Mouse (Mus musculus) liver, embryonic 15.5 days (tissue): ENCODE measurements around the gene Plin4. TPM values are rescaled to one million over a fixed set of nuclear protein-coding genes. Genes with fewer than 3 reads are reported as not detected.

Source experiments
- ATAC-seq: fragments of 200-750 bp; cut with Nextera tagmentation; 2 replicates; pipeline ENCODE4 v1.8.0; 2017; ENCODE audit warnings: moderate number of reproducible peaks, mild to moderate bottlenecking, moderate library complexity; ENCODE audit not compliant: insufficient read depth
- H3K27ac ChIP-seq: fragments of 300-500 bp; sonication (generic); replicated peaks from 2 replicates; pipeline ENCODE4 v1.5.1; 2015; ENCODE audit warnings: mild to moderate bottlenecking, inconsistent platforms
- H3K27me3 ChIP-seq: fragments of 300-500 bp; sonication (generic); 2 replicates; pipeline ENCODE4 v1.6.1; 2015; ENCODE audit warnings: mild to moderate bottlenecking, inconsistent platforms
- H3K36me3 ChIP-seq: fragments of 300-500 bp; sonication (generic); replicated peaks from 2 replicates; pipeline ENCODE4 v1.6.1; 2015; ENCODE audit warnings: moderate library complexity, mild to moderate bottlenecking, inconsistent platforms
- H3K4me1 ChIP-seq: fragments of 300-500 bp; sonication (generic); replicated peaks from 2 replicates; pipeline ENCODE4 v1.6.1; 2015; ENCODE audit warnings: inconsistent platforms
- H3K4me2 ChIP-seq: fragments of 300-500 bp; sonication (generic); 2 replicates; pipeline ENCODE4 v1.6.1; 2015; ENCODE audit warnings: moderate library complexity, mild to moderate bottlenecking, inconsistent platforms
- H3K4me3 ChIP-seq: fragments of 300-500 bp; sonication (generic); replicated peaks from 2 replicates; pipeline ENCODE4 v1.5.1; 2015; ENCODE audit warnings: mild to moderate bottlenecking, inconsistent platforms
- H3K9ac ChIP-seq: fragments of 300-500 bp; sonication (generic); 2 replicates; pipeline ENCODE4 v1.6.1; 2015; ENCODE audit warnings: moderate library complexity, mild to moderate bottlenecking, inconsistent platforms
- H3K9me3 ChIP-seq: fragments of 300-500 bp; sonication (generic); replicated peaks from 2 replicates; pipeline ENCODE4 v1.6.1; 2016; ENCODE audit warnings: inconsistent platforms
- WGBS: fragments of 180-500 bp; shearing (Covaris S2); methylation state at CpG from one replicate; pipeline ENCODE4 v1.1.7; 2015; ENCODE audit warnings: mixed read lengths; ENCODE audit not compliant: insufficient replicate concordance; 5-methylcytosine and 5-hydroxymethylcytosine counted together
- polyA plus RNA-seq: library from polyadenylated mRNA; unstranded; fragments of >200 nt; fragmentation: Nextera tagmentation; extraction: Ambion mirVana; gene quantifications from 2 replicates; pipeline ENCODE4 v1.2.1, GENCODE M21; 2015

Gene Plin4
- polyA plus RNA-seq = 0.02 and 0.06 TPM in 2 replicates

DNA sequence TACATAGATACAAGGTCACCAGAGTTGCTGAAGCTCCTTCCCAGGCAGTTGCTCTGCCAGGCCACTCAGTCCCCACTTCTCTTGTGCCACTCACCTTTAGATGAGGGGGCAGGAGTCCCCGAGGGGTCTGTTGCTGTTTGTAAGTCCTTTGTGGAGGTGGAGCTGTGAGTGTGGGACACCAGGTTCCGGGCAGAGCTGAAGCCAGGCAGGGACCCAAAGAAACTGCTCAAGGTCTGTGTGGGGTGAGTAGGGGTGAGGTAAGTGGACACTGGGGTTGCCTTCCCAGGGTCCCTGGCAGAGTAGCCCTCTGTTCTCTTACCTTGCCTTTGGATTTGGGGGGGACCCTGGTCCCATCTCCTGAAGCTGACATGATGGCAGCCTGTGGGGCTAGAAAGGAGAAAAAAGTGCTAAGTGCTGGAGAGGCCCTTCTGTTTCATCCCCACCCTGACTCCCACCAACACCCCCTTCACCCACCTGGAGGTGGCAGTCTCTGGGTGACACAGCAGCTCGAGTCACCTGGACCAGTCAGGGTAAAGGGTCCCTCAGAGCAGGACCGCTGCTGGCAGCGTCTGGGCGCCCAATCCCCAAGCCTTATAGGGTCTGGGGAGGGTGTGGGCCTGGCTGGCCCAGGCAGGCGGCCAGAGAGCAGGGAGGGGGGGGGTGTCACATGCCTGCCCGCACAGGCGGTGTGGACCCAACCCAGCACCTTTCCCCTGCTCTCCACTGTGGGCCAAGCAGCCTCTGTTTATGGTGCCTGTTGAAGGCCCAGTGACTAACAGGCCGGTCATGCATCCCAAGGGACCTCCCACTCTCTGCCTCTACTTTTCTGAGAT lies at the start of gene Plin4:
Plin4 (minus strand) TSS at position 585 of the 833 bp plus-strand sequence.
- Histone ChIP-seq H3K4me1 (0 out of 2 replicates have a peak, but pooled peaks cover 10% of the 10 kb centered on the region), H3K9ac (no peak within 1 kb of the TSS), H3K27ac (no peak within 1 kb of the TSS), H3K36me3 (no peaks in the 10 kb centered on the region), H3K27me3 (no peaks in the 10 kb centered on the region), H3K9me3 (no peaks in the 10 kb centered on the region), H3K4me2 (no peak within 1 kb of the TSS), H3K4me3 (no peak within 1 kb of the TSS)
- WGBS = 55% methylated on average over 10 of the region's 10 CpGs
- 0 out of 2 replicates have a peak, but pooled peaks have one; percentile 14 for ATAC-seq

DNA sequence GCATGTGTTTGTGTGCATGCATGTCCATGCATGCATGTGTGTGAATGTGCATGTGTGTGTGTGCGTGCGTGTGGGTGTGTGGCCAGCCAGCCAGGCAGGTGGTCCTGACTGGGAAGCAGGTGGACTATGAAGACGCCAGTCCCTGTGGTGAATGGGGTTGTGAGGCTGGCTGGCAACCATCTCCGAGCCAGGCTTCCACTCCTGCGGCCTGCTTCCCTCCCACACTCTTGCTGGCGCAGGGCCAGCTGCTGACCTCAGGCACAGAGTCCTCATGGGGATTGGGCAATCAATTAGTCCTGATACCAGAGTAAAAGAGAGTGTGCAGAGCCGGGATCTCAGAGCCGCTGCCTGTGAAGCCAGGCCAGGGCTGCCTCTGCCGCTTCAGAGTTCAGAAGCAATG lies 44.0 kb upstream of the Plin4 start:
- ATAC-seq = peak; percentile 48; the same call in 1 of the 2 replicates
- 44% methylated on average over 9 of the region's 9 CpGs for WGBS
- Histone ChIP-seq H3K27me3 (peaks cover 78% of the 10 kb centered on the region), H3K36me3 (no peaks in the 10 kb centered on the region), H3K9ac (no peak overlapping the region), H3K9me3 (no peaks in the 10 kb centered on the region), H3K4me3 (no peak overlapping the region), H3K27ac (no peak overlapping the region), H3K4me2 (no peak overlapping the region), H3K4me1 (peaks cover 8% of the 10 kb centered on the region)

DNA sequence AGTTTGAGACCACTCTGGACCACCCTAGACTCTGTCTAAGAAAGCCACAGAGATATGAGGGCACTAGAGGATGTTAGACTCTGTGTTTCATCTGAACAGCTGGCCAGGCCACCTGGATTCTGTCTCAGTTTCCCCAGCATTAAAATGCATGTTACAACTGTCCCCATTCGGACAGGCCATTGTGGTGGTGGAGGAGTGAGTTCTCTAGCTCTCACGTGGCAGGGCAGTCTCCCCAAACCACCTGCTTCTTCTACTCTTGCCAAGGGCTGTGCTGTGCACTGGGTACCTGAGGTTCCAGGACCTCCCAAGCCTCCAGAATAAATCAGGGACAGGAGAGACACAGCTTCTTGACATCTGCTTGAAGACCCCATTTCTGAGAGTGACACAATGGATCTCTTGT lies 40.3 kb upstream of the Plin4 start:
- Histone ChIP-seq H3K9me3 (no peaks in the 10 kb centered on the region), H3K4me1 (peaks cover 8% of the 10 kb centered on the region), H3K4me2 (no peak overlapping the region), H3K27me3 (peaks cover 80% of the 10 kb centered on the region), H3K27ac (no peak overlapping the region), H3K4me3 (no peak overlapping the region), H3K9ac (no peak overlapping the region), H3K36me3 (no peaks in the 10 kb centered on the region)
- 38% methylated on average over 2 of the region's 2 CpGs for WGBS
- no peak for ATAC-seq

DNA sequence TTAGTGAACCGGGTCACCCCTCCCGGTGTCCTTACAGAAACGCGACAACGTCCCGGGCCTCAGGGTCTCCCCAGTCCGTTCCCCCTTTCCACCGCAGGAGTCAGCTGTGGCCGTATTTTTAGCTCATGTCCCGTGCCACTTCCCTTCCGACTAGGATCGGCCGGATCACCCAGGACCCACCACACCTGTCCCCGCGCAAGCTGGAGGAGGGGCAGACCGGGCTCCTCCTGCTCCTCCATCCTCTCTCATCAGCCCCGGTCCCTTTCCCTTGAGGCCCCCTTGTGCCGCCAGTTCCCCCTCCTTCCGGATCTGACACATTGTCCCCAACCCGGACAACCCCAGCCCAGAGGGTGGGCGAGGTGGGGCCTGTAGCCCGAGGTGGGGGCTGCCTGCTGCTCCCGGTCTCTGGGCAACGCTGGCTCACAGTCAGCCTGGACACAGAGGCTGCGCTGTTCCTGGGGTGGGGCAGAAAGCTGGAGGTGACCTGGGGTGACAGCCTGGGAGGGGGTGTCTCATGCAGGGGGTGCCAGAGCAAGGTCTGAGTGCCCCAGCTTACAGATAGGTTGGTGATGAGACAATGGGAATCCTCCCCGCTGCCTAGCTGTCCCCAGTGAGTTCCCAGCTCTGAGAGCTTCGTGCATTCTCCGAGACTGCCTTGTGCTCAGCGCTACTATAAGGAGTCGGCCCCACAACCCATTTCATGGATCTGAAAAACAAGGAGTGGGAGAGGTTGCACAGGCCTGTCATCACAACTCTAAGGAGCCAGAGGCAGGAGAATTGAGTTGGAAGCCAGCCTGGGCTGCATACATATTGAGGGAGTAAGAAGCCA lies 39.4 kb upstream of the Plin4 start:
- 3% methylated on average over 30 of the region's 30 CpGs for WGBS
- no peak for ATAC-seq
- no peaks in the 10 kb centered on the region for H3K9me3 ChIP-seq
- H3K36me3 ChIP-seq = no peaks in the 10 kb centered on the region
- peaks cover 8% of the 10 kb centered on the region for H3K4me1 ChIP-seq
- H3K4me2 ChIP-seq = peak overlapping the region; percentile 25; the same call in 1 of the 2 replicates
- H3K9ac ChIP-seq = no peak overlapping the region
- H3K27me3 ChIP-seq = peaks cover 85% of the 10 kb centered on the region
- H3K27ac ChIP-seq = no peak overlapping the region
- H3K4me3 ChIP-seq = no peak overlapping the region

DNA sequence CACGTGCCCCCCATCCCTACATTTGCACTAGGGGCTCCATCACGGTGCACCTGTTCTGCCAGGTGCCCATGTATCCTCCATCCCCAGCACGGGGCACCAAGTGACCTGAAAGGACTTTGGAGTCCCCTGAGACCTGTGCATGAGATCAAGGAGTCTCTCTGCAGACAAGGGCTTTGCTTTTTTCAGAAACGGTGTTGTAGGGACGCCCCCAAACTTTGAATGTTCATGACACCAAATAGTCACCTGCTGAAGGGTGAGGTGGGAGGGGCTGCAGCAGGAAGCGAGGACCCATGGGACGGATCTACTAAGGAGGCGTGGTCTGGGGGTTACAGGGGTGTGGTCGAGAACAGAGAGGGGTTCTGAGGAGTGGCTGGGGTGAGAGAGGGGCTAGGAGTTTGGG lies 38.7 kb upstream of the Plin4 start:
- no peaks in the 10 kb centered on the region for H3K9me3 ChIP-seq
- no peaks in the 10 kb centered on the region for H3K36me3 ChIP-seq
- 17% methylated on average over 9 of the region's 9 CpGs for WGBS
- no peak overlapping the region for H3K4me2 ChIP-seq
- peaks cover 4% of the 10 kb centered on the region for H3K4me1 ChIP-seq
- H3K9ac ChIP-seq = no peak overlapping the region
- H3K4me3 ChIP-seq = no peak overlapping the region
- no peak for ATAC-seq
- peaks cover 85% of the 10 kb centered on the region for H3K27me3 ChIP-seq
- no peak overlapping the region for H3K27ac ChIP-seq

DNA sequence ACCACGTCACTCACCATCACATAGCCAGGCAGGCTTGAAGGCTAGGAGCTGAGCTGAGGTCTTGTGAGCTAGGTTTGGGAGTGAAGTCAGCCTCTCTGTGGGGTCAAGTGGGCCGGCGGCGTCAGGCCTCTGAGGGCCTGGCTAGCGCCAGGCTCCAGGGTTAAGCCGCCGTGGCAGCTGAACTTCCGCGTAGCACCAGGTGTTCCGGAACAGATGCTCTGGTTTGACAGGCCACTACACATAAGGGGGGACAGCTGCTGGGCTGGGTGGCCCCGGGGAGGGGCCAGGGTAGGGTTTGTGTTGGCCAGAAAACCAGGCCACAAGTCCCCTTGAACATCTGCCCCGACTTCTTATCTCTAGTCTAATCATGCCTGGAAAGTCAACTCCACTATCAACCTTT lies 37.8 kb upstream of the Plin4 start:
- no peak overlapping the region for H3K4me3 ChIP-seq
- peaks cover 89% of the 10 kb centered on the region for H3K27me3 ChIP-seq
- H3K4me1 ChIP-seq = peaks cover 4% of the 10 kb centered on the region
- H3K9ac ChIP-seq = no peak overlapping the region
- no peak overlapping the region for H3K27ac ChIP-seq
- H3K9me3 ChIP-seq = no peaks in the 10 kb centered on the region
- ATAC-seq = no peak
- no peak overlapping the region for H3K4me2 ChIP-seq
- H3K36me3 ChIP-seq = no peaks in the 10 kb centered on the region
- WGBS = 54% methylated on average over 12 of the region's 12 CpGs

DNA sequence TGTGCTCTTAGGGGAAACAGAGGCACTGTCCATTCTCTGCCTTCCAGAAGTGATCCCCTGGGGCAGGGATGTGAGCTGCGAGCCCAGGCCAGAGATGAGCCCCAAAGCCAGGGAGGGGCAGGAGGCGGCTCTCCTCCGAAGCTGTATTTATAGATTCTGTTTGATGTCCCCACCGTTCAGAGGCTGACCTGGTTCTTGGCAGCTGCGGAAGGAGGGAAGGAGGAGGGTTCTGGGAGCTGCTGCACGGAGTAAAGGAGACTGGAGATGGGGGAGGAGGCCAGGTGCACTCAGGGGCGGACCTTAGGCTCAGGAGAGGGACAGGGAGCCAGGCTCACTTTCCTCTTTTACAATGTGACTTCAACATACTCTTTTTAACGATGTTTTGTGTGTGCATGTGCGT lies 36.5 kb upstream of the Plin4 start:
- no peak overlapping the region for H3K27ac ChIP-seq
- ATAC-seq = no peak
- peaks cover 98% of the 10 kb centered on the region for H3K27me3 ChIP-seq
- H3K9me3 ChIP-seq = no peaks in the 10 kb centered on the region
- no peak overlapping the region for H3K4me2 ChIP-seq
- H3K36me3 ChIP-seq = no peaks in the 10 kb centered on the region
- H3K4me3 ChIP-seq = no peak overlapping the region
- WGBS = 26% methylated on average over 9 of the region's 9 CpGs
- H3K9ac ChIP-seq = no peak overlapping the region
- peaks cover 14% of the 10 kb centered on the region for H3K4me1 ChIP-seq

DNA sequence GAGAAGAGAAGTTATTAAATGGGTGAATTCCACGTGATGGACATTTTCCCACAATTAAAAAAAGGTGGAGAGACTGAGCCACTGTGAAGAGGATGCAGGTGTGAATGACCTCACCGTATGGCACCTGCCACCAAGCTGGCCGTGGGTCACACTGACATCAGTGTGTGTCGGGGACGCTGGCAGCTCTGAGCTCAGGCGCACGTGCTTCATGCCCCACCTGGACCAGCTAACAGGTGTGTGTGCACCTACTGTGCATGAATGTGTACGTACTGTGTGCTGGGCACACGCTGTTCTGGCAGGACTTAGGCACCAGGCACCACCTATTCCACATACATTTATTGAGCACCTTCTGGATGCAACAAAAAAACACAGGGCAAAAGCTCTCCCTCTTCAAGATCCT lies 34.9 kb upstream of the Plin4 start:
- ATAC-seq = no peak

DNA sequence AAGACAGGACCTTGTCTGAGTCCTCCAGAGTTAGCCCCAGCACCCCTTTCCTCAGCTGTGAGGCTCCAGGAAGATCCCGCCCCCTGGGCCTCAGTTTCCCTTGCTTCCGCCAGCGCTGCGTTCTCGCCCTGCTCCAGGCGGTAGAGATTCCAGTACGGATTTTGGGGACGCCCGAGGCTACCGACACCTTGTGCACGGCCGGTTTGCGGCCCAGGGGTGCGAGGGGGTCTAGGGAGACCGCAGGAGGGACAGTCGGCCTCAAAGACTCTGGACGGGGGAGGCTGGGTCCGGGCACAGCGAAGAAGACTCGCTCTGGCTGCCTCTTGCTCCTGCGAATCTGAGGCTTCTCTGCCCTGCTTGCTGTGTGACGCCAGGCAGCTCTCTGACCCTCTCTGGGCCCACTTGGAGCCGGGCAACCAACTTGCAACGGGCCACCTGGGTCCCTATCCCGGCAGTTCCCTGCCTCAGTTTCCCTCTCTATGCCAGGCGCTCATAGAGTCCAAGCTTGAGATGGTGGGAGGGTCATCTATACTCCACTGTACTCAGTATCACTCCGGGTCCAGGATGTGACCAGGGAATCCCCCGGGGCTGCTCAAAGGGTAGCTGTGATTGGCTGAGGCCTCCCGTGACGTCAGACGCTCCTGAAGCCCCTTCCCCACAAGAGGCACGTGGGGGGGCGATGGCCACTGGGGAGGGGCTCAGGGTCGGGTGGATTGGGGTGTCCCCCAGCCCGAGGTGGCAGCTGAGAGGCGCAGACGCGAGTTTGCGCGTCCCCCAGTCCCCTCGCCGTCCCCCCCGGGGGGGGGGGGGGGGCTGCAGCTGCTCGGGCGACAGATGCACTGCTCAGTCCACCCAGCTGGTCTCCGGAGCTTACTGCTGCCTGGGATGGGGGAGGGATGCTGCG lies 32.4 kb upstream of the Plin4 start:
- Histone ChIP-seq H3K4me2 (peak overlapping the region; percentile 60), H3K9me3 (no peaks in the 10 kb centered on the region), H3K27ac (no peak overlapping the region), H3K4me1 (peaks cover 32% of the 10 kb centered on the region), H3K9ac (no peak overlapping the region), H3K4me3 (peak overlapping the region; percentile 32), H3K36me3 (no peaks in the 10 kb centered on the region), H3K27me3 (peaks cover 91% of the 10 kb centered on the region)
- 3% methylated on average over 47 of the region's 47 CpGs for WGBS
- ATAC-seq = no peak

More for the DNA sequence above, 34.9 kb upstream of the Plin4 start:
- 55% methylated on average over 9 of the region's 9 CpGs for WGBS
- Histone ChIP-seq H3K9ac (no peak overlapping the region), H3K4me3 (no peak overlapping the region), H3K27me3 (peaks cover 98% of the 10 kb centered on the region), H3K4me2 (no peak overlapping the region), H3K27ac (no peak overlapping the region), H3K36me3 (no peaks in the 10 kb centered on the region), H3K9me3 (no peaks in the 10 kb centered on the region), H3K4me1 (peaks cover 25% of the 10 kb centered on the region)

DNA sequence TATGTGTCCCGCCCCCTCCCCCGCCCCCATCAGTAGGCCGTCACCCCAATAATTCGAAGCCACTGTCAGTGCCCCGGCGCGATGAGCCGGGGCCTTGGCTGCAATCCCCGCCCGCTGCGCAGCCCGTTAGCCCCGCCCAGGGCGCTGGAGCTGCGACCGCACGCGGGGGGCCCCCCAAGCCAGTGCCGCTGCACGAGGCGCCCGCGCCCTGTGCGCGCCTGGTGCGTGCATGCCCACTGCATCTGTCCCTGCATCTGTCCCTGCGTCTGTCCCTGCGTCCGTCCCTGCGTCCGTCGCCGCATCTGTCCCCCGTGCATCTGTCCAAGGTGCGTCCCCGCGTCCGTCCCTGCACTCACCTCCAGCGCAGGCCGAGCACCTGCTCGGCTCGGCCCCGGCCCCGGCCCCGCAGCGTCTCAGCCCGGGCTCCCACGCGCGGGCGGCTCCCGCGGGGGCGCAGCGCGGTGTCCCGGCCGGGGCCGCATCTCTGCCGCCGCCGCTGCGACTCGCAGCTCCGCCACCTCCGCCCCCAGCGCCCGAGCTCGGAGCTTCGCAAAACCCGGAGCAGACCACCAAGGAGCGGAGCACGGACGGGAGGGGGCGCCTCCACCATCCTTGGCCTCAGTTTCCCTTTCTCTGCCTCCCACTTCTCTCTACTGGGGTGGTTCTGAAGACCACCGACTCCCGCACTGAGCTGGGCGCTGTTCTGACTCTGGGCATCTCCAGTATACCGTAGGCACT lies 30.4 kb upstream of the Plin4 start, which contains the start of gene Sema6b:
Sema6b (minus strand) TSS at position 486 of the 738 bp plus-strand sequence.
- H3K9ac ChIP-seq = no peak within 1 kb of the TSS

More for the DNA sequence above, 30.4 kb upstream of the Plin4 start, which contains the start of gene Sema6b:
- no peaks in the 10 kb centered on the region for H3K36me3 ChIP-seq
- peak within 1 kb of the TSS; percentile 85 for H3K4me2 ChIP-seq
- ATAC-seq = peak; percentile 37; the same call in 1 of the 2 replicates
- peaks cover 72% of the 10 kb centered on the region for H3K27me3 ChIP-seq
- peak within 1 kb of the TSS; percentile 57 for H3K4me3 ChIP-seq
- H3K9me3 ChIP-seq = no peaks in the 10 kb centered on the region
- 2% methylated on average over 79 of the region's 79 CpGs for WGBS
- no peak within 1 kb of the TSS for H3K27ac ChIP-seq
- peaks cover 36% of the 10 kb centered on the region for H3K4me1 ChIP-seq
